Mouse (Mus musculus) lung, adult 18-20 months (tissue): ENCODE measurements around the gene Il20.
A peak's percentile ranks its signal among the peaks of the same experiment; 100 is the strongest.

Experiments
- DNase-seq, 2 experiments: peaks; one replicate each; pipeline ENCODE4 v3.0.0; 2022; ENCODE audit warnings: mixed read lengths in 2 of 2

Il20 gene

GRCm38 (mm10) chr1:130864741-130865140, 46.5 kb downstream of the Il20 start:
- no peak for DNase-seq

- DNase-seq, result peak; percentile 10 to 15
Observed at GRCm38 (mm10) chr1:130864238-130864637, 47.0 kb downstream of the Il20 start.

- DNase-seq, result no peak
Observed at GRCm38 (mm10) chr1:130857456-130857855, 53.8 kb downstream of the Il20 start.
